Mouse (Mus musculus) adrenal gland, postnatal 10 days (tissue): ENCODE measurements around the gene Top3a. TPM values are rescaled to one million over a fixed set of nuclear protein-coding genes. Genes with fewer than 3 reads are reported as not detected.
A peak's percentile ranks its signal among the peaks of the same experiment; 100 is the strongest.

Experiments used
- microRNA-seq: library from miRNA; unstranded; fragments of <30 nt; microRNA quantifications from one replicate; pipeline ENCODE4 v1.2.0, GENCODE M21; 2021
- total RNA-seq, 2 experiments: library from RNA; stranded (reverse); gene quantifications; 2 replicates each; pipeline ENCODE4 v1.2.3; 2021

The Top3a gene
- total RNA-seq, 2 experiments from 2014 or later, result 7.7 to 10.2 TPM

Small RNA genes lying within 50 kb of the gene (microRNA-seq; reads per million reads assigned to microRNA genes)
- 5.1 reads per million, percentile 5 among the genes with 10 or more reads in this experiment for gene Mir5100

Other genes with a start within 250 kb of the Top3a start
- 10 to 100 TPM; 68.6 to 72.6 TPM for gene Alkbh5, start 241.0 kb downstream of the Top3a start, total RNA-seq
- gene Llgl1, start 77.6 kb downstream of the Top3a start, total RNA-seq, result 10 to 100 TPM; 23.0 to 30.4 TPM
- gene Flii, start 50.1 kb downstream of the Top3a start, total RNA-seq, result 100 to 1,000 TPM; 105 to 118 TPM
- 10 to 100 TPM; 31.8 to 43.9 TPM for gene Mief2, start 49.0 kb downstream of the Top3a start, total RNA-seq
- 10 to 100 TPM; 19.7 to 20.7 TPM for gene Smcr8, start 159 bp upstream of the Top3a start, total RNA-seq
- gene Shmt1, start 34.4 kb upstream of the Top3a start, total RNA-seq, result 100 to 1,000 TPM in 1 of 2 experiments, 10 to 100 TPM in 1; 89.0 to 103 TPM
- gene Dhrs7b, start 53.3 kb upstream of the Top3a start, total RNA-seq, result 10 to 100 TPM; 44.4 to 46.7 TPM
- gene Tmem11, start 101.9 kb upstream of the Top3a start, total RNA-seq, result 10 to 100 TPM; 51.9 to 54.1 TPM
- 10 to 100 TPM; 21.4 to 28.0 TPM for gene Natd1, start 137.4 kb upstream of the Top3a start, total RNA-seq
- gene Map2k3, start 154.7 kb upstream of the Top3a start, total RNA-seq, result 10 to 100 TPM; 64.6 to 81.5 TPM
- gene Kcnj12, start 245.2 kb upstream of the Top3a start, total RNA-seq, result 1 to 10 TPM; 2.3 to 2.9 TPM